Mouse (Mus musculus): ENCODE data around the gene Cib1. TPM values are rescaled to one million over a fixed set of nuclear protein-coding genes. Genes with fewer than 3 reads are reported as not detected.

Gene Cib1
- total and polyA plus RNA-seq, 2 experiments from 2014 or later: 22.3 to 30.6 TPM

- no peaks in the 10 kb centered on the region for H3K27me3 ChIP-seq (ENCODE audit: insufficient read depth, low read length)
- no peaks in the 10 kb centered on the region for H3K9me3 ChIP-seq (ENCODE audit: low read length)
- peaks cover 4% of the 10 kb centered on the region; the same call in 1 of the 2 replicates for H3K36me3 ChIP-seq (ENCODE audit: insufficient read depth, low read length)
- ATAC-seq (ENCODE audit: low FRiP score): no peak
- no peaks in the 10 kb centered on the region; the same call in 1 of the 2 replicates for H3K4me1 ChIP-seq (ENCODE audit: insufficient read depth, low read length)
- WGBS: 75% methylated on average over 18 of the region's 18 CpGs
- no peak overlapping the region for H3K27ac ChIP-seq (ENCODE audit: low read depth, low read length)
- no peak overlapping the region for H3K4me2 ChIP-seq (ENCODE audit: low read depth, low read length, poor library complexity, severe bottlenecking)
- TF ChIP-seq CTCF (IDR thresholded peaks at IDR 0.05): no peak
- H3K4me3 ChIP-seq (ENCODE audit: low read depth, low read length): no peak overlapping the region
- DNase-seq (ENCODE audit: low spot score): no peak
- no peak overlapping the region for H3K9ac ChIP-seq (replicated peaks; ENCODE audit: low read length, poor library complexity, severe bottlenecking)
Measured at GRCm38 (mm10) chr7:80208026-80208642, 24.5 kb downstream of the Cib1 start.

GRCm38 (mm10) chr7:80207314-80207731 lies 25.3 kb downstream of the Cib1 start:
- H3K9ac ChIP-seq (replicated peaks; ENCODE audit: low read length, poor library complexity, severe bottlenecking): no peak overlapping the region
- no peaks in the 10 kb centered on the region for H3K9me3 ChIP-seq (ENCODE audit: low read length)
- 76% methylated on average over 3 of the region's 3 CpGs for WGBS
- H3K4me3 ChIP-seq (ENCODE audit: low read depth, low read length): no peak overlapping the region
- DNase-seq (ENCODE audit: low spot score): no peak
- H3K27ac ChIP-seq (ENCODE audit: low read depth, low read length): no peak overlapping the region
- no peak overlapping the region for H3K4me2 ChIP-seq (ENCODE audit: low read depth, low read length, poor library complexity, severe bottlenecking)
- no peak for ATAC-seq (ENCODE audit: low FRiP score)
- H3K36me3 ChIP-seq (ENCODE audit: insufficient read depth, low read length): 0 out of 2 replicates have a peak, but pooled peaks cover 3% of the 10 kb centered on the region
- no peaks in the 10 kb centered on the region for H3K27me3 ChIP-seq (ENCODE audit: insufficient read depth, low read length)
- no peaks in the 10 kb centered on the region; the same call in 1 of the 2 replicates for H3K4me1 ChIP-seq (ENCODE audit: insufficient read depth, low read length)
- TF ChIP-seq CTCF (IDR thresholded peaks at IDR 0.05): no peak

GRCm38 (mm10) chr7:80205705-80206589 lies 26.7 kb downstream of the Cib1 start:
- Histone ChIP-seq H3K27ac (ENCODE audit: low read depth, low read length) (no peak overlapping the region), H3K27me3 (ENCODE audit: insufficient read depth, low read length) (no peaks in the 10 kb centered on the region), H3K4me2 (ENCODE audit: low read depth, low read length, poor library complexity, severe bottlenecking) (no peak overlapping the region), H3K36me3 (ENCODE audit: insufficient read depth, low read length) (0 out of 2 replicates have a peak, but pooled peaks cover 3% of the 10 kb centered on the region), H3K9me3 (ENCODE audit: low read length) (no peaks in the 10 kb centered on the region), H3K4me3 (ENCODE audit: low read depth, low read length) (no peak overlapping the region), H3K9ac (replicated peaks; ENCODE audit: low read length, poor library complexity, severe bottlenecking) (no peak overlapping the region), H3K4me1 (ENCODE audit: insufficient read depth, low read length) (peaks cover 5% of the 10 kb centered on the region)
- no peak for TF ChIP-seq CTCF (IDR thresholded peaks at IDR 0.05)
- DNase-seq (ENCODE audit: low spot score) (no peak), ATAC-seq (ENCODE audit: low FRiP score) (no peak)
- WGBS: 88% methylated on average over 12 of the region's 12 CpGs

GRCm38 (mm10) chr7:80204961-80205360 lies 27.7 kb downstream of the Cib1 start:
- DNase-seq (ENCODE audit: low spot score) (no peak), ATAC-seq (ENCODE audit: low FRiP score) (no peak)
- Histone ChIP-seq H3K27ac (ENCODE audit: low read depth, low read length) (no peak overlapping the region), H3K9me3 (ENCODE audit: low read length) (no peaks in the 10 kb centered on the region), H3K4me2 (ENCODE audit: low read depth, low read length, poor library complexity, severe bottlenecking) (no peak overlapping the region), H3K36me3 (ENCODE audit: insufficient read depth, low read length) (0 out of 2 replicates have a peak, but pooled peaks cover 3% of the 10 kb centered on the region), H3K27me3 (ENCODE audit: insufficient read depth, low read length) (no peaks in the 10 kb centered on the region), H3K4me3 (ENCODE audit: low read depth, low read length) (no peak overlapping the region), H3K4me1 (ENCODE audit: insufficient read depth, low read length) (peaks cover 8% of the 10 kb centered on the region), H3K9ac (replicated peaks; ENCODE audit: low read length, poor library complexity, severe bottlenecking) (no peak overlapping the region)
- WGBS: 89% methylated on average over 7 of the region's 7 CpGs
- no peak for TF ChIP-seq CTCF (IDR thresholded peaks at IDR 0.05)

- Histone ChIP-seq H3K4me2 (ENCODE audit: low read depth, low read length, poor library complexity, severe bottlenecking) (no peak overlapping the region), H3K27ac (ENCODE audit: low read depth, low read length) (no peak overlapping the region), H3K4me1 (ENCODE audit: insufficient read depth, low read length) (peaks cover 14% of the 10 kb centered on the region), H3K9ac (replicated peaks; ENCODE audit: low read length, poor library complexity, severe bottlenecking) (no peak overlapping the region), H3K27me3 (ENCODE audit: insufficient read depth, low read length) (no peaks in the 10 kb centered on the region), H3K36me3 (ENCODE audit: insufficient read depth, low read length) (0 out of 2 replicates have a peak, but pooled peaks cover 3% of the 10 kb centered on the region), H3K9me3 (ENCODE audit: low read length) (no peaks in the 10 kb centered on the region), H3K4me3 (ENCODE audit: low read depth, low read length) (no peak overlapping the region)
- WGBS: 83% methylated on average over 4 of the region's 4 CpGs
- TF ChIP-seq CTCF (IDR thresholded peaks at IDR 0.05): no peak
- ATAC-seq (ENCODE audit: low FRiP score) (no peak), DNase-seq (ENCODE audit: low spot score) (no peak)
Measured at GRCm38 (mm10) chr7:80204362-80204761, 28.3 kb downstream of the Cib1 start.

Data from midbrain, postnatal 0 days (tissue).